Mouse (Mus musculus): ENCODE data around the gene Dhx34. TPM values are rescaled to one million over a fixed set of nuclear protein-coding genes. Genes with fewer than 3 reads are reported as not detected.

Gene Dhx34
- polyA plus RNA-seq, 1 experiment from 2014 or later: 14.5 TPM

- no peak overlapping the region for H3K4me3 ChIP-seq
- no peaks in the 10 kb centered on the region for H3K9me3 ChIP-seq
- ATAC-seq (ENCODE audit: low FRiP score, low read depth): no peak
- H3K27me3 ChIP-seq: no peaks in the 10 kb centered on the region
- H3K27ac ChIP-seq: no peak overlapping the region
- peaks cover 86% of the 10 kb centered on the region for H3K36me3 ChIP-seq
- no peak overlapping the region for H3K4me2 ChIP-seq (replicated peaks)
- WGBS: 83% methylated on average over 10 of the region's 10 CpGs
- no peaks in the 10 kb centered on the region for H3K4me1 ChIP-seq
- no peak overlapping the region for H3K9ac ChIP-seq
These were observed 14.3 kb downstream of the Dhx34 start for GRCm38 (mm10) chr7:16207496-16207895.

GRCm38 (mm10) chr7:16207076-16207475 is 14.8 kb downstream of the Dhx34 start:
- Histone ChIP-seq H3K27me3 (no peaks in the 10 kb centered on the region), H3K4me1 (no peaks in the 10 kb centered on the region), H3K4me2 (replicated peaks) (no peak overlapping the region), H3K36me3 (peaks cover 89% of the 10 kb centered on the region), H3K27ac (no peak overlapping the region), H3K9me3 (no peaks in the 10 kb centered on the region), H3K9ac (no peak overlapping the region), H3K4me3 (no peak overlapping the region)
- 84% methylated on average over 7 of the region's 7 CpGs for WGBS
- ATAC-seq (ENCODE audit: low FRiP score, low read depth): no peak

- no peaks in the 10 kb centered on the region for H3K27me3 ChIP-seq
- H3K36me3 ChIP-seq: peaks cover 91% of the 10 kb centered on the region
- no peak overlapping the region for H3K4me3 ChIP-seq
- H3K9me3 ChIP-seq: no peaks in the 10 kb centered on the region
- no peak overlapping the region for H3K27ac ChIP-seq
- no peak for ATAC-seq (ENCODE audit: low FRiP score, low read depth)
- H3K4me2 ChIP-seq (replicated peaks): no peak overlapping the region
- H3K9ac ChIP-seq: no peak overlapping the region
- 79% methylated on average over 9 of the region's 9 CpGs for WGBS
- H3K4me1 ChIP-seq: no peaks in the 10 kb centered on the region
These were observed 17.0 kb downstream of the Dhx34 start for GRCm38 (mm10) chr7:16204791-16205190.

- no peaks in the 10 kb centered on the region for H3K4me1 ChIP-seq
- no peak overlapping the region for H3K4me3 ChIP-seq
- H3K9me3 ChIP-seq: no peaks in the 10 kb centered on the region
- H3K27me3 ChIP-seq: no peaks in the 10 kb centered on the region
- WGBS: 92% methylated on average over 13 of the region's 13 CpGs
- ATAC-seq (ENCODE audit: low FRiP score, low read depth): no peak
- H3K9ac ChIP-seq: no peak overlapping the region
- H3K27ac ChIP-seq: no peak overlapping the region
- no peak overlapping the region for H3K4me2 ChIP-seq (replicated peaks)
- peaks cover 91% of the 10 kb centered on the region for H3K36me3 ChIP-seq
These were observed 18.3 kb downstream of the Dhx34 start for GRCm38 (mm10) chr7:16203505-16203903.

- Histone ChIP-seq H3K27ac (no peak overlapping the region), H3K4me2 (replicated peaks) (no peak overlapping the region), H3K4me1 (no peaks in the 10 kb centered on the region), H3K9ac (no peak overlapping the region), H3K9me3 (no peaks in the 10 kb centered on the region), H3K27me3 (no peaks in the 10 kb centered on the region), H3K36me3 (peaks cover 94% of the 10 kb centered on the region), H3K4me3 (no peak overlapping the region)
- no peak for ATAC-seq (ENCODE audit: low FRiP score, low read depth)
- WGBS: 85% methylated on average over 15 of the region's 15 CpGs
These were observed 18.9 kb downstream of the Dhx34 start for GRCm38 (mm10) chr7:16202756-16203504.

- no peaks in the 10 kb centered on the region for H3K4me1 ChIP-seq
- no peaks in the 10 kb centered on the region for H3K27me3 ChIP-seq
- H3K9ac ChIP-seq: no peak overlapping the region
- no peaks in the 10 kb centered on the region for H3K9me3 ChIP-seq
- ATAC-seq (ENCODE audit: low FRiP score, low read depth): no peak
- H3K4me3 ChIP-seq: no peak overlapping the region
- no peak overlapping the region for H3K27ac ChIP-seq
- peaks cover 99% of the 10 kb centered on the region for H3K36me3 ChIP-seq
- 89% methylated on average over 6 of the region's 6 CpGs for WGBS
- no peak overlapping the region for H3K4me2 ChIP-seq (replicated peaks)
These were observed 20.7 kb downstream of the Dhx34 start for GRCm38 (mm10) chr7:16201136-16201535.

GRCm38 (mm10) chr7:16198540-16198939 is 23.3 kb downstream of the Dhx34 start:
- H3K36me3 ChIP-seq: peaks cover 80% of the 10 kb centered on the region
- H3K27me3 ChIP-seq: no peaks in the 10 kb centered on the region
- no peak overlapping the region for H3K27ac ChIP-seq
- H3K9ac ChIP-seq: no peak overlapping the region
- WGBS: 88% methylated on average over 11 of the region's 11 CpGs
- H3K4me2 ChIP-seq (replicated peaks): no peak overlapping the region
- H3K9me3 ChIP-seq: no peaks in the 10 kb centered on the region
- no peaks in the 10 kb centered on the region for H3K4me1 ChIP-seq
- H3K4me3 ChIP-seq: no peak overlapping the region
- ATAC-seq (ENCODE audit: low FRiP score, low read depth): no peak

GRCm38 (mm10) chr7:16197166-16197565 is 24.7 kb downstream of the Dhx34 start:
- no peak for ATAC-seq (ENCODE audit: low FRiP score, low read depth)
- WGBS: 71% methylated on average over 5 of the region's 5 CpGs
- no peak overlapping the region for H3K4me3 ChIP-seq

GRCm38 (mm10) chr7:16196616-16197015 is 25.2 kb downstream of the Dhx34 start:
- no peaks in the 10 kb centered on the region for H3K9me3 ChIP-seq
- no peak for ATAC-seq (ENCODE audit: low FRiP score, low read depth)
- peaks cover 60% of the 10 kb centered on the region for H3K36me3 ChIP-seq
- no peak overlapping the region for H3K27ac ChIP-seq
- no peak overlapping the region for H3K4me2 ChIP-seq (replicated peaks)
- no peak overlapping the region for H3K4me3 ChIP-seq
- WGBS: 57% methylated on average over 6 of the region's 6 CpGs
- H3K4me1 ChIP-seq: no peaks in the 10 kb centered on the region
- H3K9ac ChIP-seq: no peak overlapping the region
- no peaks in the 10 kb centered on the region for H3K27me3 ChIP-seq

More at GRCm38 (mm10) chr7:16197166-16197565, 24.7 kb downstream of the Dhx34 start:
- Histone ChIP-seq H3K27me3 (no peaks in the 10 kb centered on the region), H3K4me1 (no peaks in the 10 kb centered on the region), H3K27ac (no peak overlapping the region; the same call in 1 of the 2 replicates), H3K36me3 (peaks cover 66% of the 10 kb centered on the region), H3K4me2 (replicated peaks) (no peak overlapping the region), H3K9me3 (no peaks in the 10 kb centered on the region), H3K9ac (no peak overlapping the region)

GRCm38 (mm10) chr7:16193702-16194101 is 28.1 kb downstream of the Dhx34 start:
- Histone ChIP-seq H3K36me3 (peaks cover 31% of the 10 kb centered on the region), H3K27me3 (peaks cover 5% of the 10 kb centered on the region), H3K27ac (no peak overlapping the region), H3K4me2 (replicated peaks) (no peak overlapping the region), H3K9me3 (no peaks in the 10 kb centered on the region), H3K9ac (no peak overlapping the region), H3K4me1 (no peaks in the 10 kb centered on the region), H3K4me3 (no peak overlapping the region)
- 47% methylated on average over 3 of the region's 3 CpGs for WGBS
- no peak for ATAC-seq (ENCODE audit: low FRiP score, low read depth)

- Histone ChIP-seq H3K4me2 (replicated peaks) (no peak overlapping the region), H3K9ac (no peak overlapping the region), H3K27me3 (peaks cover 5% of the 10 kb centered on the region), H3K4me1 (no peaks in the 10 kb centered on the region), H3K27ac (no peak overlapping the region), H3K9me3 (no peaks in the 10 kb centered on the region), H3K36me3 (peaks cover 17% of the 10 kb centered on the region), H3K4me3 (no peak overlapping the region)
- ATAC-seq (ENCODE audit: low FRiP score, low read depth): no peak
- 18% methylated on average over 5 of the region's 5 CpGs for WGBS
These were observed 29.5 kb downstream of the Dhx34 start for GRCm38 (mm10) chr7:16192315-16192714.

- Histone ChIP-seq H3K4me3 (no peak overlapping the region), H3K9ac (no peak overlapping the region), H3K4me2 (replicated peaks) (no peak overlapping the region), H3K9me3 (no peaks in the 10 kb centered on the region), H3K36me3 (no peaks in the 10 kb centered on the region), H3K27ac (no peak overlapping the region), H3K4me1 (no peaks in the 10 kb centered on the region), H3K27me3 (peaks cover 5% of the 10 kb centered on the region)
- no peak for ATAC-seq (ENCODE audit: low FRiP score, low read depth)
- 80% methylated on average over 8 of the region's 8 CpGs for WGBS
These were observed 34.3 kb downstream of the Dhx34 start for GRCm38 (mm10) chr7:16187494-16187893.

GRCm38 (mm10) chr7:16183663-16184062 is 38.2 kb downstream of the Dhx34 start:
- Histone ChIP-seq H3K36me3 (no peaks in the 10 kb centered on the region), H3K9ac (no peak overlapping the region), H3K27me3 (no peaks in the 10 kb centered on the region), H3K4me3 (no peak overlapping the region), H3K27ac (no peak overlapping the region), H3K4me2 (replicated peaks) (no peak overlapping the region), H3K9me3 (no peaks in the 10 kb centered on the region), H3K4me1 (no peaks in the 10 kb centered on the region)
- ATAC-seq (ENCODE audit: low FRiP score, low read depth): no peak
- WGBS: 20% methylated on average over 8 of the region's 8 CpGs

Measured in limb, embryonic 13.5 days (tissue).